Mouse (Mus musculus): ENCODE measurements around the gene Vamp1.

DNA sequence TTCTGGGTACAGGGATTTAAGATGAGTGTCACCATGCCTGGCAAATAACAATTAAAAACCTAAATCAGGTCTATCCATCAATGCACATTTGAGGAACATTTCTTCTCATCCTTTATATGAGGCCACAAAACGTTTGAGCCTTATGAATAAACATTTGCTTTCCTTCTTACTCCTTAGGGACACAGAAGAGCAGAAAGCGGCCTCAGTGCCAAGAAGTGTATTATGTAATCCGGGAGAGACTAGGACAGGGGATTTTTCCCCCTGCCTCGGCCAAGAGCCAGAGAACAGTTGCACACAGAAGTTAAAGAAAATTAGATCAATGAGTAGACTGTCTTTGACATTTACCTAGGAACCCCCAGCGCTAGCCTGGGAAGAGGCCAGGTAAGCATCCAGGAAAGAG lies 33.2 kb upstream of the Vamp1 start:
- TF ChIP-seq CTCF (IDR thresholded peaks at IDR 0.05; ENCODE audit: low read depth, low read length) (no peak), GATA1 (IDR thresholded peaks at IDR 0.05; ENCODE audit: borderline replicate concordance, low read length) (no peak)
